Mouse (Mus musculus) layer of hippocampus, postnatal 14 days (tissue): ENCODE data around the gene Mrpl43. TPM values are rescaled to one million over a fixed set of nuclear protein-coding genes. Genes with fewer than 3 reads are reported as not detected.
"Not testable (repeated sequence)": the region's sequence is repeated elsewhere in the genome, so short reads cannot be mapped to it uniquely, and the experiment has no call there.

Source experiments
- DNase-seq, 2 experiments: peaks; one replicate each; pipeline ENCODE4 v3.0.0; 2021 to 2022; ENCODE audit warnings: low spot score in 2 of 2, mixed read lengths in 1 of 2
- long read RNA-seq, 2 experiments: library from polyadenylated mRNA; stranded (forward); transcript quantifications; one replicate each; pipeline ENCODE4 v2.0.0; 2021
- total RNA-seq, 2 experiments: library from RNA; stranded (reverse); gene quantifications; 2 replicates each; pipeline ENCODE4 v1.2.3; 2021

The Mrpl43 gene
- total RNA-seq, result 10 to 100 TPM; 46.2 to 47.5 TPM
- long read RNA-seq, experiment 1, transcript Mrpl43-201 (3 exons, 1,398 nt), result major isoform, 28 of 32 reads
- long read RNA-seq, experiment 1, partial matches to known transcripts, result 1 of 32 reads
- long read RNA-seq, experiment 1, other reads (novel, unspliced or antisense), result 1 of 32 reads
- long read RNA-seq, experiment 2, transcript Mrpl43-201 (3 exons, 1,398 nt), result major isoform, 46 of 54 reads
- long read RNA-seq, experiment 2, partial matches to known transcripts, result 1 of 54 reads
- long read RNA-seq, experiment 2, other reads (novel, unspliced or antisense), result 3 of 54 reads

- peak; percentile 94 to 96 for DNase-seq
Observed at GRCm38 (mm10) chr19:45005957-45006712, at the start of gene Mrpl43. Gene Mrpl43 (minus strand): TSS chr19:45006442.

GRCm38 (mm10) chr19:45054892-45055690 lies 48.8 kb upstream of the Mrpl43 start:
- no peak for DNase-seq

GRCm38 (mm10) chr19:45053451-45053850 lies 47.2 kb upstream of the Mrpl43 start:
- no peak for DNase-seq

GRCm38 (mm10) chr19:45049523-45049922 lies 43.3 kb upstream of the Mrpl43 start:
- DNase-seq, result no peak

GRCm38 (mm10) chr19:45048644-45049365 lies 42.6 kb upstream of the Mrpl43 start:
- DNase-seq, result no peak

GRCm38 (mm10) chr19:45047935-45048643 lies 41.8 kb upstream of the Mrpl43 start:
- peak; percentile 71 to 85 for DNase-seq

GRCm38 (mm10) chr19:45047417-45047934 lies 41.2 kb upstream of the Mrpl43 start, which contains the start of gene Sfxn3:
Gene Sfxn3 (plus strand): TSS chr19:45047503.
- DNase-seq, result peak; percentile 95

- DNase-seq, result peak; percentile 67 to 80
Observed at GRCm38 (mm10) chr19:45046523-45047321, 40.5 kb upstream of the Mrpl43 start.

- no peak for DNase-seq
Observed at GRCm38 (mm10) chr19:45045651-45046050, 39.4 kb upstream of the Mrpl43 start, which contains the start of gene Pdzd7. Gene Pdzd7 (minus strand): TSS chr19:45045717.

- DNase-seq, result no peak
Observed at GRCm38 (mm10) chr19:45045236-45045635, 39.0 kb upstream of the Mrpl43 start.

GRCm38 (mm10) chr19:45044389-45044927 lies 38.2 kb upstream of the Mrpl43 start:
- no peak for DNase-seq

GRCm38 (mm10) chr19:45040214-45040613 lies 34.0 kb upstream of the Mrpl43 start:
- no peak for DNase-seq

- not testable (repeated sequence) for DNase-seq
Observed at GRCm38 (mm10) chr19:45038198-45038597, 32.0 kb upstream of the Mrpl43 start.

- DNase-seq, result no peak
Observed at GRCm38 (mm10) chr19:45036867-45037266, 30.6 kb upstream of the Mrpl43 start.

- no peak for DNase-seq
Observed at GRCm38 (mm10) chr19:45032570-45033332, 26.5 kb upstream of the Mrpl43 start.

- DNase-seq, result peak; percentile 73 to 82
Observed at GRCm38 (mm10) chr19:45031780-45032179, 25.5 kb upstream of the Mrpl43 start.

- DNase-seq, result peak; percentile 71 to 82
Observed at GRCm38 (mm10) chr19:45030746-45031693, 24.8 kb upstream of the Mrpl43 start.
